Comparison of ENCODE assay signal across 7 mouse cellular contexts in genomic region chr3:121535813-121536504, GRCm38 (mm10). TPM values are rescaled to one million over a fixed set of nuclear protein-coding genes. Genes with fewer than 3 reads are reported as not detected.
DNase-seq lines count a peak whose midpoint lies in the region; ATAC-seq and TF ChIP-seq lines count a peak whose summit lies in the region.

No protein-coding gene starts in this region.

- H3K4me3 ChIP-seq in kidney, adult 2 months (ENCODE audit: insufficient read depth, low read depth, low read length): no peak overlapping the region
- H3K4me3 ChIP-seq in kidney, embryonic 16.5 days (ENCODE audit: low read length): no peak overlapping the region
- no peak overlapping the region for H3K4me3 ChIP-seq in ES-E14 (ENCODE audit: insufficient read depth in 1 of 2, low read depth in 1 of 2, low read length in 2 of 2, poor library complexity in 1 of 2, severe bottlenecking in 1 of 2)
- H3K4me3 ChIP-seq in forebrain, embryonic 15.5 days: no peak overlapping the region
- H3K4me3 ChIP-seq in limb, embryonic 10.5 days: no peak overlapping the region

- no peaks in the 10 kb centered on the region for H3K36me3 ChIP-seq in kidney, adult 2 months (ENCODE audit: control insufficient read depth, insufficient read depth, low read length)
- H3K36me3 ChIP-seq in kidney, embryonic 16.5 days (ENCODE audit: insufficient read depth, low read length): no peaks in the 10 kb centered on the region
- no peaks in the 10 kb centered on the region for H3K36me3 ChIP-seq in ES-E14 (ENCODE audit: control insufficient read depth, insufficient read depth, low read length, poor library complexity, severe bottlenecking)
- H3K36me3 ChIP-seq in forebrain, embryonic 15.5 days: no peaks in the 10 kb centered on the region
- no peaks in the 10 kb centered on the region for H3K36me3 ChIP-seq in limb, embryonic 10.5 days

- TF ChIP-seq CTCF in kidney, adult 2 months (conservative IDR thresholded peaks at IDR 0.05; ENCODE audit: insufficient read depth, insufficient read length, low read depth, low read length): peak; percentile 82

- no peaks in the 10 kb centered on the region for H3K9me3 ChIP-seq in kidney, embryonic 16.5 days (ENCODE audit: low read length)
- H3K9me3 ChIP-seq in ES-E14 (ENCODE audit: control insufficient read depth, insufficient read depth, low read depth, low read length): no peaks in the 10 kb centered on the region
- no peaks in the 10 kb centered on the region for H3K9me3 ChIP-seq in forebrain, embryonic 15.5 days
- no peaks in the 10 kb centered on the region for H3K9me3 ChIP-seq in limb, embryonic 10.5 days (replicated peaks)

- H3K4me2 ChIP-seq in kidney, embryonic 16.5 days (replicated peaks; ENCODE audit: low read depth, low read length): no peak overlapping the region
- H3K4me2 ChIP-seq in forebrain, embryonic 15.5 days (replicated peaks): no peak overlapping the region

- H3K4me1 ChIP-seq in kidney, adult 2 months (ENCODE audit: control insufficient read depth, insufficient read depth, low read length): peaks cover 19% of the 10 kb centered on the region
- H3K4me1 ChIP-seq in kidney, embryonic 16.5 days (ENCODE audit: insufficient read depth, low read length): peaks cover 29% of the 10 kb centered on the region
- peaks cover 8 to 14% of the 10 kb centered on the region in 2 experiments for H3K4me1 ChIP-seq in ES-E14 (ENCODE audit: control insufficient read depth in 2 of 2, insufficient read depth in 2 of 2, low read length in 2 of 2, poor library complexity in 1 of 2)
- H3K4me1 ChIP-seq in forebrain, embryonic 15.5 days: peaks cover 7% of the 10 kb centered on the region
- H3K4me1 ChIP-seq in limb, embryonic 10.5 days: peaks cover 26% of the 10 kb centered on the region

- in situ Hi-C loops in ES-E14 (cut with MboI; ENCODE audit: low sequenced_read_pairs in 2 of 2, unreplicated experiment in 2 of 2): loop anchor here in 1 of 2 experiments (10.0 to 25.0 kb wide), 2 partner anchors 229 to 576 kb away; no protein-coding TSS in a partner anchor

- ATAC-seq in kidney, embryonic 16.5 days (ENCODE audit: low FRiP score, low TSS enrichment): no peak
- peak; percentile 42; the same call in 1 of the 2 replicates for ATAC-seq in forebrain, embryonic 15.5 days (replicated peaks)

- no peak overlapping the region for H3K27ac ChIP-seq in kidney, adult 2 months (ENCODE audit: insufficient read depth, low read depth, low read length)
- H3K27ac ChIP-seq in kidney, embryonic 16.5 days (ENCODE audit: low read length): no peak overlapping the region
- H3K27ac ChIP-seq in ES-E14 (ENCODE audit: insufficient read depth, low read depth, low read length, poor library complexity, severe bottlenecking): no peak overlapping the region
- H3K27ac ChIP-seq in forebrain, embryonic 15.5 days (replicated peaks): no peak overlapping the region
- H3K27ac ChIP-seq in limb, embryonic 10.5 days: no peak overlapping the region

- no peaks in the 10 kb centered on the region for H3K27me3 ChIP-seq in kidney, adult 2 months (replicated peaks; ENCODE audit: control insufficient read depth, insufficient read depth, low read length)
- peaks cover 9% of the 10 kb centered on the region for H3K27me3 ChIP-seq in kidney, embryonic 16.5 days (ENCODE audit: insufficient read depth, low read length)
- H3K27me3 ChIP-seq in forebrain, embryonic 15.5 days: peaks cover 13% of the 10 kb centered on the region
- peaks cover 43% of the 10 kb centered on the region for H3K27me3 ChIP-seq in limb, embryonic 10.5 days (ENCODE audit: low read depth, poor library complexity, severe bottlenecking)

- DNase-seq in kidney, adult 2 months: peak; percentile 39
- DNase-seq in ES-E14 (ENCODE audit: low read depth, low spot score): no peak
- DNase-seq in brain, adult 2 months (ENCODE audit: low read depth, low spot score): peak; percentile 70
- DNase-seq in limb, embryonic 10.5 days (ENCODE audit: low spot score): peak; percentile 67
- peak; percentile 30 for DNase-seq in right cerebral cortex, postnatal 25 days

- H3K9ac ChIP-seq in kidney, embryonic 16.5 days (replicated peaks; ENCODE audit: low read length): no peak overlapping the region
- H3K9ac ChIP-seq in ES-E14 (ENCODE audit: insufficient read depth, low read depth, low read length, poor library complexity, severe bottlenecking): no peak overlapping the region
- H3K9ac ChIP-seq in forebrain, embryonic 15.5 days (replicated peaks): no peak overlapping the region

- WGBS in kidney, adult 2 months: 86% methylated on average over 3 of the region's 3 CpGs
- 86% methylated on average over 3 of the region's 3 CpGs for WGBS in kidney, embryonic 16.5 days
- WGBS in forebrain, embryonic 15.5 days: 89% methylated on average over 3 of the region's 3 CpGs
- WGBS in limb, embryonic 10.5 days: 90% methylated on average over 3 of the region's 3 CpGs

- no peak for TF ChIP-seq POLR2A in kidney, adult 2 months (IDR thresholded peaks at IDR 0.05; ENCODE audit: low read depth, low read length)

TF ChIP-seq in ES-E14, 5 proteins besides CTCF, POLR2A, EP300 and RAD21:
- TF ChIP-seq CHD2 (IDR thresholded peaks at IDR 0.05; ENCODE audit: low read depth, low read length) (no peak), ZC3H11A (IDR thresholded peaks at IDR 0.05; ENCODE audit: borderline replicate concordance, low read depth, low read length) (peak; percentile 96), MAFK (IDR thresholded peaks at IDR 0.05; ENCODE audit: insufficient read depth, low read depth, low read length) (no peak), HCFC1 (IDR thresholded peaks at IDR 0.05; ENCODE audit: borderline replicate concordance, insufficient read depth, low read length) (no peak), ZNF384 (IDR thresholded peaks at IDR 0.05; ENCODE audit: low read depth, low read length) (peak; percentile 49)
TF ChIP-seq in ES-E14: peak in this region for 2.

RNA-seq across cellular contexts. Expression of gene Slc44a3, which starts 3.8 kb away (rescaled TPM):
- polyA plus RNA-seq in kidney, adult 2 months (2012; rRNA removed): 9.7 and 11.4 TPM in 2 replicates
- 13.2 and 13.5 TPM in 2 replicates for polyA plus RNA-seq in kidney, embryonic 16.5 days (2015; fragmentation: Nextera tagmentation; extraction: Ambion mirVana)
- total RNA-seq in ES-E14 (2012; rRNA removed): 1.5 and 2.3 TPM in 2 replicates
- polyA plus RNA-seq in forebrain, embryonic 15.5 days (2015; fragmentation: Nextera tagmentation; extraction: Ambion mirVana): 0.75 and 1.1 TPM in 2 replicates
- polyA plus RNA-seq in limb, embryonic 10.5 days (2016; fragmentation: Nextera tagmentation; extraction: Ambion mirVana): 0.23 and 0.53 TPM in 2 replicates
